Mouse (Mus musculus) WW6 (cell line): ENCODE measurements around the gene Fam166a.

ENCODE experiments used
- DNase-seq: peaks from one replicate; pipeline ENCODE4 v3.0.0-alpha.2; 2013; ENCODE audit warnings: low read depth, low spot score

Fam166a gene

DNA sequence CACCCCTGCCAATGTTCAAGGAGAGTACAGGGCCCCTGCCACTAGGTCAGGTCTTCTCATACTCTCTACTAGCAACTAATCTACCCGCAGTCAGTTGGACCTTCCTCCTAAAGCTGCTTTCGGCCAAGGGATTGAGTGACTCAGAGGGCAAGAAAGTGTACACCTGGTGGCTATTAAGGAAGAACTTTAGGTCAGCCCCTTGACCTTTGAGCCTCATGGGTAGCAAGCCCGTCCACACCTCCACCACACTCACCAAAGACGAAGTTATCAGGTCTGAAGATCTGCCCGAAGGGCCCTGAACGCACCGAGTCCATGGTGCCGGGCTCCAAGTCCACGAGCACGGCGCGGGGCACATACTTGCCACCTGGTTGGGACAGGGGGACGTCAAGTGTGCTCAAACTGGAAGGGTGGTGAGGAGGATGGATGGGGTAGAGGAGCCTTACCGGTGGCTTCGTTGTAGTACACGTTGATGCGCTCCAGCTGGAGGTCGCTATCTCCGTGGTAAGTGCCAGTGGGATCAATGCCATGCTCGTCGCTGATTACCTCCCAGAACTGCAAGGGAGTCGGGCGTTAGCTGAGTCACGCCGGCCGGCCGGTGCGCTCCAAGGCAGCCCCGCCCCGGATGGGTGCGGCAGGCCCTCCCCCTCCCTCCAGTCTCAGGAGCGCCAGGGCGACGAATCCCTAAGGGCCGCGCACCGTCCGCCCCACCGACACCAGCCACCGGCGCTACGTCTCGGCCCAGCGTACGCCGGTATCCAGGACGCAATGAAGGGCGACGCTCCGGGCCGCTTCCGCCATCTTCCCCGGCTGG is 5.3 kb downstream of the Fam166a start:
- no peak for DNase-seq

DNA sequence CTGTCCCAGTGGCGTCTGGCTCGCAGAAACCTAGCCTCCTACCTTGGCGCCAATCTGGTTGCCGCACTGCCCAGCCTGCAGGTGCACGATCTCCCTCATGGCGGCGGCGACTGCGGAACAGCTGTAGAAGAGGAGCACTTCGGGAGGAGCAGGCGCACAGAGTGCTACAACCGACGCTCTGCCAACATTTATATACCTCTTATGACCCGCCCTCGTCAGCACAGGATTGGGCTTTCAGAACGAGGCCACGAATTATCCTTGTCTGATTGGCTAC is 5.9 kb downstream of the Fam166a start, which contains the start of gene Tubb4b:
Tubb4b (minus strand) TSS at position 211 of the 274 bp plus-strand sequence.
- no peak for DNase-seq

DNA sequence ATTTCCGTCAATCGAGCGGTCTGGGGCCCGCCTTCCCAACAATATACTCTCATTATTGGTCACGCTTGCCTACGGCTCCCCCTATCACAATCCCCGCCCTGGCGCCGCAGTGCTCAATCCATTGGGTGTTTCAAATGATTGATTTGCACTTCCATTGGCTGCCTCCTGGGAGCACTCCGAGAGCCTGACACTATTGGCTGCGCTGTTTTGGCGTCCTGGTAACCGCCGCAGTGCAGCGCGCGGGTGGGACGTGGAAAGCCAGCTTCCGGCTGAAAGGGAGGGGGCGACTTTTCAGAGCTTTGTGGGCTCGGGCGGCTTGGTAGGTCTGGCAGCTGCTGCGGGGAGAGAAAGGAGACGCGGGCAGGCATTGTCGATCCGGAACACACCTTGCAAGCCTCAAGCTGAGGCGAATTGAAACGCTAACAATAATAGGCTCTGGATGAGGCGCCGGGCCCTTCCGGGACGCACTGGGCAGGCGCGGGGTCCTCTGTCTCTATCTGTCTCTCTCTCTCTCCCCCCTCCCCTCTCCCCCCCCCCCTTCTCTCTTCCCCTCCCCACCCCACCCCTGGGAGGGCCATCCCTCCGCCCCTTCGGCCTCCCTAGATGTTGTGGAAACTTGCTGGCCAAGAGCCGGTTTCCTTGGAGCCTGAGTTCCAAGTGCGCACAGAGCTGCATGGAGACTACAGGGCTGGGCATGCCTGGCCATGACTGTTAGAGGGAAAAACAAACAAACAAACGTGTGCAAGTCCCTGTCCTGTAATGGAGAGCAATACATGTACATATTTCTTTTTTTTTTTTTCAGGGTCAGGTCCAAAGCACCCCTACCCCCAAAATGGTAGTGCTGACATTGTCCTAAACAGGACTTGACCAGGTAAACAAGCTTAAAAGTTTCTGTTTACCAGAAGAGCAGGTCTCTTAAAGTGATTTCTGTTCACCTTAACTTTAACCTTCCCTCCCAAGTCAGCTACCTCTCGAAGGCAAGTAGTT is 6.5 kb downstream of the Fam166a start:
- DNase-seq: peak; percentile 97

DNA sequence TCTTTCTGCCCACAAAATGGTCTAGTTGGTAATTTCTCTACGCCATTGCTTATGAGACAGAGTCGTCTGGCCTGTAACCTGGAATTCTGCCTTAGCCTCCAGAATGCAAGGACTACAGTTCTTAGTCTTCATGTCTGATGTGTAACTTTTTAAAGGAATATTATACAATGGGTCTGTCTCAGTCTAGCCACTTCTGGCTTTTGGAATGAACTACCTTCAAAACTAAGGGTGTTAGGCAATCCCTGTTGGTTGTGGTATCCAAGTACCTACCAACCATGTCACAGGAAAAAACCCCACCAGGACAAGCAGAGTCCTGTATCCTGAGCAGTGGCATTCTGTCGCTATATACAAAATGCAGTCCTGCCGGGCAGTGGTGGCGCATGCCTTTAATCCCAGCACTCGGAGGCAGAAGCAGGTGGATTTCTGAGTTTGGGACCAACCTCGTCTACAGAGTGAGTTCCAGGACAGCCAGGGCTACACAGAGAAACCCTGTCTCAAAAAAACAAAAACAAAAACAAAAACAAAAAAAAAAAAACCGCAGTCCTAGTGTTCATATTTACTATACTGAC is 7.3 kb downstream of the Fam166a start:
- no peak for DNase-seq

DNA sequence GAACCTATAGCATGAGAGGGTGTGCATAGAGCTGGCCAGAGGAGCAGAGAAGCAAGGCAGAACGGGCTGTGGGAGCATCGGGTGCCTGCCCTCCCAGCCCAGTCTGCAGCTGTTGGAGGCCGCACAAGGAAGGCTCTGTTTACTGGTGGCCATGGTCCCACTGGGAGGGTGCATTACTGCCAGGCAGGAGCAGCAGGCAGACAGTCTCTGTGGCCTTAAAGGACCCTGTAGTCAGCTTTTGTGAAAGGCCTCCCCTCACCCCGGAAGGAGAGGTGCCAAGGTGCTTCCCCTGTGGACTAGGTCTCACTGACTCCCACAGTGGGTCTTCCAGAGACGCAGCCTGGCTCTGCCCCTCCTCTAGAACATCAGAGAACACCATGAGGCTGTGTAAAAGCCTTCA is 8.3 kb downstream of the Fam166a start:
- no peak for DNase-seq

DNA sequence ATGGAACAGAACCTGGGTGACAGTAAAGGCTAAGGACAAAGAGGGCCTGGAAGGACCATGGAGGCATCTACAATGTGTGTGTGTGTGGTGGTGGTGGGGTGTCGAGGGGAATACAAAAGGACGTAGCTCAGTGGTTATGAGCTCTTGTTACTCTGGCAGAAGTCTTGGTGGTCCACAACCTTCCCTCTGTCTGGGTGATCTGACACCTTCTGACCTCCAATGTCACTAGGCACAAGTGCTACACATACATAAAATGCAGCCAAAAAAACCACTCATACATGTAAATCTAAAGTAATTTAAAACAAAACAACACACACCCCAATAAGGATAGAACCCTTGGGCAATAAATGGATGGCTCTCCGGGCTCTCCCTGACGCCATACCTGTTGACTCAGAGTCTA is 8.9 kb downstream of the Fam166a start:
- DNase-seq: no peak

DNA sequence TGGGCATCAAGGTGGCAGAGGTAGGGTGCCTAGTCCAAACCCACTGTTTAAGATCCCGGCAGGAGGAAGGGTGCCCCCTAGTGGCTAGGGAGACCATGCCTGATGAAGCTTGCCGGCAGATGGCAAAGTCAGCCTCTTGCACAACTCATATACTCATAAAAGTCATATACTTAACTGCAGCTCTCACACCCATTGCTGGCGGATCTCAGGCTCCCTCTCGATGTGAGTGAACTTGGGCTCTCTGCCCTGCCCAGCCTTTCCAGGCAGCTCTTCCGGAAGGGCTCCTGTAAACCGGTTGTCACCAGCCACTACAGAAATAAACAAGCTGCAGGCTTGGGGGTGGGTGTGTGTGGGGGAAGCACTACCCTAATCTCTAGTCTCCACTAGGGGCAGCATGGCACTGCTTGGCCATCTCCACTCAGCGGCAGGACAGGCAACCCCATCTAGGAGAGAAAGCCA is 9.9 kb downstream of the Fam166a start:
- peak; percentile 69 for DNase-seq

DNA sequence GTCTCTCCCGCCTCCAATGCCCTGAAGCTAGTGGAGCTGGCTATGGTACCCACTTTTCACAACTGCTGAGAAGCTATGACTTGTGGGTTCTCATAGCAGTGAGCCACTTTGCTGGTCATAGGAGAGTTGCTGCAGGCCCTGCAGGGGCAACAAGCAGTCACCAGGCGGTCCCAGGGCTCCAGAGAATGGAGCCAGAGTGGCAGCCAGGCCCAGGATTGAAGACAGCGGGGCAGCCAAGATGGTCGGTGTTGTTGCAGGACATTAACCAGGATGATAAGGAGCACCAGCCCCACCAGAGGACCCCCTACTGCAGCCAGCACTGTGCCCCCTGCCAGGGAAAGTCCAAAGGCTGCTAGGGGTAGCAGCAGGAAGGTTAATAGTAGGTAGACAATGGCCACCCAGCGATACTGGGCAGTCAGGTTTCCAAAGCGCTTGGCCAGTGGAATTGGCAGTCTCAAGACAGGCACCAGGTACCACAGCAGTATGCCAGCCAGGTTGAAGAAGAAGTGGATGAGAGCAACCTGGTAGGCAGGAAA is 10.5 kb downstream of the Fam166a start:
- no peak for DNase-seq

DNA sequence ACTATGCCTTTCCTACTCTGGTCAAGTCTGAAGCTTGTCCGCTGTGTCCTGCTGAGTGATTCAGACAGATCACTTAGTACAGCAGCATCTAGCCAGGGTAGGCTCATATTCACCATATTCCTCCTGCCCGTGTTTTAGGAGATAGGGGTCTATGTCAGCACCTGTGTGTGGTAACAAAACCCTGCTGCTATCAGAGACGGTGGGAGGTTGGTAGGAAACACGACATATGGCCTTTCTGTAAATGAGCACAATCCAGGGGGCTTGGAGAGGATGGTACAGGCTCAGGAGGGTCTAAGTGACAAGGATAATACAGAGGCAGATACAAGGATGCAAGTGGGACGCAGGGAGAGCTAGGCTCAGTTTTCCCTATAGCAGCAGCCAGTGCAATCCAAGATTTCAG is 11.0 kb downstream of the Fam166a start:
- no peak for DNase-seq

DNA sequence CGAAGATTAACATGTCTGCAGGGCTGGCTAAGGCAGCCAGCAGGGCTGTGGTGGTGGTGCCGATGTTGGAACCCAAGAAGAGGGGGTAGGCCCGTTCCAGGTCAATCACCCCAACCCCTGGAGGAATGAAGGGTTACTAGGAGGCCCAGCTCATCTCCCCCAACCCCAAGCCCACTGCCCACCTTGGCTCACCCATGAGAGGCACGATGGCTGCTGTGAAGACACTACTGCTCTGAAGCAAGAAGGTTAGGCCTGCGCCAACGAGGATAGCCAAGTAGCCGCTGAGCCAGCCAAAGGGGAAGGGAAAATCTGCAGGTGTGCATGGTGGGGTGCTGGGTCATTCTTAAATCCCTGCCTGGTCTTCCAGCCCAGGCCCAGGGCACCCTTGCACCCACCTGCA is 12.0 kb downstream of the Fam166a start:
- no peak for DNase-seq

DNA sequence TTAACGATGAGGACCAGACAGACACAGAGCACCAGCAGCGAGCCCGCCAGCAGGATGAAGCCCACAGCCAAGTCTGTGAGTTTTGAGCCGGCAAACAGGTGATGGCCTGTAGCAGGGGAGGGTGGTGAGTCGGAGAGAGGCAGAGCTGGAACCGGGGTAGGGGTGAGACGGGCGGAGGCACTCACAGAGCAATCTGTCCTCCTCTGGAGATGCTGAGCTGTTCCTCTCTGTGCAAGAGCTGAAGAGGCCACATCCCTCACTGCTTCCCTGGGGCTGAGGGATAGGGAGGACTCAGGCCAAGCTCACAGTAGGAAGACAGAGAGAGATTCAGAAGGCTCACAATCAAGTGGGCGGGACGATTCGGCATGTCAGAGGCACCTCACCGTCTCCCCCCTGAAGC is 12.5 kb downstream of the Fam166a start:
- no peak for DNase-seq

DNA sequence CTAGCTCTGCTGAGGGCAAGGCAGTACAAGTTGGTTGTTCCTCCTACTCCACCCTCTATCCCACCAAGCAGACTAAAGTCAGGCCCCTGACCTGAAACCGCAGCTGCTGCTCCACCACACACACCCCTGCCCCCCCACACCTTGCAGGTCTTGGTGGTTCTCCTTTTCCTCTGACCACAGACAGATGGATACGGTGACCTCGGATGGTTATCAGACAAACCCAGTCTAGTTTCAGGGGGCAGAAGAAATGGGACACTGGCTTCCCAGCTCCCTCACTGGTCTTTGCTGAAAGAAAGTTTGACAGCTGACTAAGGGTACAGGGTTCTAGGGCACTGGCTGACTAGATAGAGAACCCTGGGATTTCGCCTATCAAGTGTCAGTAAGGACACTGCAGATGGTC is 14.9 kb downstream of the Fam166a start:
- no peak for DNase-seq

DNA sequence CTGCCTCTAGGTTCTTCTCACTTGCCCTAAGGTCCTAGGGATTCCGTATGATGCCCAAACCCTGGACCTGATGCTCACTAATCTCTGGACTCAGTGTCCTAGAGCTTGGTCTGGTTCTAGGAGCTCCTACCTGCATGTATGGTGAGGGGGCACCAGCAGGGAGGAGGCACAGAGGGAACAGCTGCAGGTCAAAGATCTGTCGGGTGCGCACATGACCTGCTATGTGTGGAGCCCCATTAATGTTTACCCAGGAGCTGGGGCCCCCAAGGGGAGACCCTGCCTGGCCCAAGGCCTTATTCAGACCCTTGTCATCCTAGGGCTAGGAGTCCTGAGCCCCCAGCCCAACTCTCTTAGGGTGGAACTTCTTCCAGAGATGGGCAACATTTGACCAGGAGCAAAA is 15.5 kb downstream of the Fam166a start, which contains the start of gene Slc34a3:
Slc34a3 (minus strand) TSS at position 315 of the 400 bp plus-strand sequence.
- DNase-seq: no peak

DNA sequence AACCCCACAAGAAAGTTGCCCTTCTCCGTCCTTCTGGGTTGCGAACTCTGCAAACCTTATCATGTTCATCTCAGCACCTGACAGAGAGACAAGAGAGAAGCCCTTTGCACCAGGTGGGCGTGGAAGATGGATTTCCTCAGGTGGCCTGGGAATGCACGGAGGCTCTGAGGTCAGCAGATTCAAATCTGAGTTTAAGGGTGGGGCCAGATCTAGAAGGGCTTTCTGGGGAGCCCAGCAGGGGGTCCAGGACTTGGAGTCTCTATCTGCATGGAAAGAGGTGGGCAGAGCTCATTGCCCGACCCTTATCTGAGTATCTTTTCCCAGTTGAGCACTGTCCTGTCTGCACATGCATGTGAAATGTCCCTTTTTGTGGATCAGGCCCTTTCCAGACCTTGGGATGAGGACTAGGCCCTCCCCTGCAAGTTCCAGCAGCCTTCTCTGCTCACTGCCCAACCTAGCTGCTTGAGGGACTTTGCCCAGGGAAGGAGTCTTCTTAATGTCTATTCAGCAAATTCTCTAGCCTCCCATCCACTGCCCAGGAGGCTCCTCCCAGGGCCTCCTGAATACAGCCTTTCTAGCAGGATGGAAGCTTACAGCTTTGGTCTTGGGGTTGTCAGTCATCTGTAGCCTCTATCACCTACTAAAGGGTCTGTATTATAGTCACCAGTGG is 16.1 kb downstream of the Fam166a start:
- no peak for DNase-seq

DNA sequence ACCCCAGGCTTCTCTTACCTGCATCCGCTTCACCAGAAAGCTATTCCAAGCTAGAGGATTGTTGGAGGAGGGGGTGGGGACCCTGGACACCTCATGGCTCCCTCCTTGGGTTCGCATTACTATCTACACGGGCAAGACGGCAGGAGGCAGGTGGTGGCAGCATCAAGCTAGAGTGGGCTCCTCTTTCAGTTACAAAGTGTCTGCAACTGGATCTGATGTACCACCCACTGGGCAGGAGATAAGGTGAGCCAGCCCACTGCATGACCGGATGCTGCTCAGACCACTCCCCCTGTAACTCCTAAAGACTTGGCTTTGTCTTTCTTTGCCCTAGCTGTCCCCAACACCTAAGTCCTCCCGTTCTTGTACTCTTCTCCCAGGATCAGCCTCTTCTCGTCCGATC is 18.1 kb downstream of the Fam166a start, which contains the start of gene Rnf224:
Rnf224 (minus strand) TSS at position 174 of the 400 bp plus-strand sequence.
- no peak for DNase-seq

DNA sequence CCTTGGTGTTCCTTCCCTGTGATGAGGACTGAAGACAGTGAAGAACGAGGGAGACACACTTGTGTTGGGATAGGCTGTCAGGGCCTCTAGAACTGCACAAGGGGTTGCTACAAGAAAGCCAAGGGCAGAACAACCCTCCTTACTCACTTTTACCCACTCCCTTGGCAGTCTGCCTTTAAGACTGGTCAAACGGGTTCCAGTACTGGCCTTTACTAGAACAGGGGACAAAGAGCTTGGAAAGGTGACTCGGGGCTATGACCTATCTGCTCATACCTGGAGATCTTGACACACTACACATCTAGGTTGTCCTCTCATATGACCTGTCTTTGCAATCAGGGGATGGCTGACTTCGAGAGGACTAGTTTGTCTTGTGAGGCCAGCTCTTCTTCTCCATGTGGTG is 19.0 kb downstream of the Fam166a start:
- DNase-seq: no peak

DNA sequence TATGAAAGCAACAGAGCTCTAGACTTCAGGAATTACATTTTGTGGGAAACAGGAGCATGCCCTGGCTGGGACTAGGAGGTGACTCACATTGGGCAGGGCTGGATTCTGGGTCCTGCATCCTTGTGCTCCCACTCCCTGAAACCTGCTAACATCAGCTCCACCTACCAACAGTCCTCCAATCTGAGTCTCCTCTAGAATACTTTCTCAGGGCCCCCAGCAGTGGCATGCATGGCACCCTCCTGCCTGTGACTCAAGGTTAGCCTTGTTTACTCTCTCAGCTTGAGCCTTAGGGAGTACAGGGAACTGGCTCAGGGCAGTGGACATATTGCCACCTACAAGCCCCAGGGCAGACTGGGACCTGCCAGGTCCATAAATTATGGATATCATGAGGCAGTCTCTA is 19.6 kb downstream of the Fam166a start:
- DNase-seq: no peak

DNA sequence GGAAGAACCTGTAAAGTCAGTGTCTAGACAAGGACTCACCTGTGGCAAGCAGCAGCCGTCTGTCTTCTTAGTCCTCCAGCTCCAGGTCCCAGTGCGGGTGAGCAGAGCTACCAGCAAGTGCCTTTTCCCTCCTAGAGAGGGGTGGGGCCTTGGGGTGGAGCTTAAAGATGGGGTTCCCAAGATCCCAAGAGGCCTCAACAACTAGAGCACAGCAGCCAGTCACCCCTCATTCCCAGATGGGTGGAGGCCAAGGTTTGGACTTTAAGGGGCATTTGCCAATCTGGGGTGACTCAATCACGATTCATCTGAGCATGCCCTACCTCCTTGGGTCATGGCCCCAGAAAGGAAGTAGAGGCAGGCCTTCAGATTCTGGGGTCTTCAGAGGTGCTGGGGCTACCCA is 21.2 kb downstream of the Fam166a start:
- no peak for DNase-seq

DNA sequence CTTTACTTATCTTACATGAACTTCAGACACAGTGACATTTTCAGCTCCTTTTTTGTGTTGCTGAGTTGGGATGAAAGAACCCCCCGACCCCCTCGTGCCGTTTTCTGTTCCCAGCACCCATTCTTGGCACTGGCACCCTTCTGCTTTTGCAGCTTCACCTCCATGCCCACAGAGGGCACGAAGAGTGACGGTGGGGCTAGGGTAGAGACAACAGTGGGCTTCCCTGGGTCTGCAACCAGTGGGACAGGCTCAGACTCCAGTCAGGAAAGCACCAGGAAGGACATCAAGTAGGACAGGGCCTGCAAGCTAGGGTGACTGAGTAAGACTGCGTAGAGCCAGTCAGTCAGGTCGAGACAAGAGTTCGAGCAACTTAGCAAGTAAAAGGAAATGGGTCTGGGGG is 21.8 kb downstream of the Fam166a start:
- DNase-seq: no peak

DNA sequence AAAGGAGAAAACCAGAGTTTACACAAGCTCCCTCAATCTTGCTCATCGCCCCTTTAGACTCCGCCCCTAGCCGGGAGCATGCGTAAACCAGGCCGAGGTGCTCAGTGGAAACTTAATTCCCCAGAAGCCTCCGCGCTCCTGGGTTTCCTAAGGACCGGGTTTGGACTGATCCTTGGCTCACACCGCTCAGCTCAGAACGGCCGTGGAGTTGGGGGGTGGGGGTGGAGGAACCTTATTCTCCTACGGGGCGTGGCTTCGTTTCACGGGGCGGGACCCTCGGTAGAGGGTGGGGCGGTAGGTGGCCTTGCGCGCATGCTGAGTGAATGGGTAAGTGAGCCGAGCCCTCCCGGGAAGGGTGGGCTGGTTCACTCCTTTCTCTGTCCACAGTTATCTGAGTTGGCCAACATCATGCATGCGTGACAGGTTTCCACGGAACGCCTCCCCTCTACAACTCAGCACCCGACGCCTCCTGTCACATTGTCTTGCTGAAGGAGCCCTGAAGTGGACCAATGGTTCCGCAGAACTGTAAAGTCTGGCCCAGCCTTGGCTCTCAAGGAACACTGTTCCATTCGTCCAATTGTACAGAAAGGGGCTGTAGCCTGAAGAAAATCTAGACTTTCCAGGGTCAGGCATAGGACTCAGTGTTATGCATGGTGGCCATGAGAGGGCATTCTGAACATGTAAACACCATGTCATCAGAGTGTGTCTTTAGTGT is 22.3 kb downstream of the Fam166a start:
- DNase-seq: peak; percentile 85

DNA sequence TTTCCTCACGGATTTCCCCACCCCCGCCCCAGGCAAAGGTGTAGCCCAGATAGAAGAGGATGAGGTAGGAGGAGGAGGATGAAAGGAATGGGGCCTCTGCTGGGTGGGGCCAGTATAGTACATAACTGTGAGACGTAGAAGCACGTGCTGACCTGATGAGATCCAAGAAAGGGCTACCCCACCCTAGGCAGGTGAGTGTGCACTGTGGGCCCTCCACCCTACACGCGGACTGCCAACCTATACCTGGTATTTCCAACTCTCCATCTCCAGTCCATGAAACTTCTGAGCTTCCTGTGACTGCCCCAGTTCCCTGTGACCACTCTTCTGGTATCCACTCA is 22.9 kb downstream of the Fam166a start:
- no peak for DNase-seq
